Mouse (Mus musculus) adrenal gland, adult 8-10 months (tissue): ENCODE measurements at regions not wholly inside any gene's neighbourhood (a gene's known extent, or its start where the extent isn't known, plus 50 kb on each side); places are given as distances from the start of the nearest gene placed in this dataset.
"Not testable (repeated sequence)": the region's sequence is repeated elsewhere in the genome, so short reads cannot be mapped to it uniquely, and the experiment has no call there.

Source experiments
- DNase-seq: peaks from one replicate; pipeline ENCODE4 v3.0.0; 2022

DNA sequence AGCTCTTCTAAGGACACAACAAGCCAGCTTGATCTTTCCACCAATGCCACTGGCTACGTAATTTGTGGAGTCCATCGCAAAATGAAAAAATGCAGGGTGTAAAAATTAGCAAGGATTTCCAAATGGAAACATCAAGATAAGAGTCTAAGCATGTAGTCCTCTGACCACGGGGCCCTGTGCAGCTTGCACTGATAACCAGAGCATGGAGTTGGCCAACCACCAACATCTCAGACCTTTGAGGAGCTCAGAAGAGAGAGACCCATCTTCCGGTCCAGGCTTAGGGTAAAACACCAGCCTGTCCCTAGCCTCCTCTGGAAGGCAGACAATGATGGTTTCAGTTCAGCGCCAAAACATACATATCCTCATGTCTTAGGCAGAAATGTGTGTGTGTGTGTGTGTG lies 140.4 kb upstream of the Haao start:
- DNase-seq: no peak

DNA sequence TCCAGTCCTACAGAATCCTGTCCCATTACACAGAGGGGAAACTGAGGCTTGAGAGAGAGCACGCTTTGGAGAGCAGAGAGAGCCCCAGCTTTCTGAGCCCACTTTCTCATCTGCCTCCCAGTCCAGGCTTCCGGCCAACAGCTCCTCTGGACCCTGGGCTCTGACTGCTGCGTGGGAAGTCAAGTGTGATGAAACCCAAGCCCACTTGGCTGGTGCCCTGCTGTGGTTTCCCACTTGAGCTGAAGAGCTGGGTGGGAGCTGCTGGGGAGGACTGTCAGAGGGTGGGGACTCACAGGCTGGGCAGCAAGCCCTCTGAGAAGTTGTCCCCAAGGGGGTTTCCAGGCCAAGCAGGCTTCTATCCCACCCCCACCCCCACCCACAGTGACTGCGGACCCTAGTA lies 139.9 kb upstream of the Haao start:
- no peak for DNase-seq

GRCm38 (mm10) chr17:83985916-83986578 lies 138.3 kb upstream of the Haao start:
- DNase-seq: no peak

- DNase-seq: no peak
Measured at GRCm38 (mm10) chr17:83985333-83985790, 137.6 kb upstream of the Haao start.

DNA sequence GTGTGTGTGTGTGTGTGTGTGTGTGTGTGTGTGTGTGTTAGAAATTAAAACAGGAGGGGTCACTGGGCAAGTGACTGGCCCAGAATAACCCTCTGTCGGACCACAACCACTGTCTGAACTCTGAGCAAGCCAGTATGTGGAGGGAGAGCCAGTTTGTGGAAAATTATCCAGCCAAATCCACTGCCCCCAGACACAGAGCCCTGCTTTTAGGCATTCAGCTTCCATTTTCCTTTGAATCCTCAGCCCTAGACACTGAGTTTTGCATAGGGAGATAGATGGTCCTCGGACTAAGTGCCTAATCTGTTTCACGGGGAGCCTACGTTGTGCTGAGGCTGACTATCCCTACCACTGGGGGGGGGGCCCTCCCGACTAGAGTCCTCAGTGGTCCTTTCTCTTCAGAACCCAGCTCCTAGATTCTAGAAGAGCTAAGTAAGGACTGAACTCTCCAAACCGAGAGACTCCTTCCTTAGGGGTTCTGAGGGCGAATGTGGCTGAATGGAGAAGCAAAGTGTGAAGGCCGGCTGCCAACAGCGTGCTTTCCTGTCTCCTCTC lies 136.2 kb upstream of the Haao start:
- no peak for DNase-seq

- peak; percentile 72 for DNase-seq
Measured at GRCm38 (mm10) chr17:83983070-83983836, 135.5 kb upstream of the Haao start.

DNA sequence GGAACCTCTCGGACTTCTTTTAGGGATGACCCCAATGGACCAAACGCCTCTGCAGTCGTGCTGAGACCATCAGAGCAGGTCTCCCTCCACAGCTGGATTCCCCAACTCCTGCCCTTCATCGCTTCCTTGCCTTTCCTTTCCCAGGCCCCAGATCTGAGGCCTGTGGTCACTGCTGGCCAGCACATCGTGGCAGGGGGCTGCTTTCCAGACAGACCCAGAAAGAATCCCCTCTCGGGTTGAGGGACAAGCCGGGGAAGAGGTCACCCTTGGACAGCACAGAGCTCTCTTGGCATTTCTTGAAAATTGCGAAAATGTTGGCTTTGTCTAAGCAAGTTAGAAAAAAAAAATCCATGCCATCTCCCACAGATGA lies 134.9 kb upstream of the Haao start:
- no peak for DNase-seq

DNA sequence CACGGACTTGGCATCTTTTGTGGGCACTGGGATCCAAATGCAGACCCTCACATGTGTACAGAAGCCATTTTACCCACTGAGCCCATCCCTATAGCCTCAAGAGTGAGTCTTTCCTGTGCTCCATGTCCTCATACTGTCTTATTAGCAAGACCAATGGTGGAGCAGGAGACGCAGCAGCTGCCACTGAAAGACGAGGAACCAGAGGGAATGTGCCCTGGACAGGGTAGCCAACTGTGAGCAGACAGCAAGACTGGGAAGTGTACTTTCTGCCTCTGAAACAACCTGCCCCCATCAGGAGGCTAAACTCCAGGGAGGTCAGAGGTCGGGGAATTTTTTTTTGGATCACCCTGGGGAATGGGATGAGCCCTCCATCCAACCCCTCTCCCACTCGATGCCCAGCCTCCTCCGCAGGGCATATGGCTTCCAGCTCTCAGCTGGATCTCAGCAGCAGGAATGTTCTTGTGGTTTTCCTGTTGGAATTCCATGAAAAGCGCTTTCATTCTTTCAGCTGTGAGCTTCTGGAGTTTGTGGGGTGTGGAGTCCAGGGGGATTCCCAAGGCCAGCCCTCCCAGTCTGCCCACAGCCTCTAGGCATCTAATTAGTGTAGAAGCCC lies 131.2 kb upstream of the Haao start:
- DNase-seq: no peak

GRCm38 (mm10) chr17:83977725-83978124 lies 130.0 kb upstream of the Haao start:
- DNase-seq: no peak

DNA sequence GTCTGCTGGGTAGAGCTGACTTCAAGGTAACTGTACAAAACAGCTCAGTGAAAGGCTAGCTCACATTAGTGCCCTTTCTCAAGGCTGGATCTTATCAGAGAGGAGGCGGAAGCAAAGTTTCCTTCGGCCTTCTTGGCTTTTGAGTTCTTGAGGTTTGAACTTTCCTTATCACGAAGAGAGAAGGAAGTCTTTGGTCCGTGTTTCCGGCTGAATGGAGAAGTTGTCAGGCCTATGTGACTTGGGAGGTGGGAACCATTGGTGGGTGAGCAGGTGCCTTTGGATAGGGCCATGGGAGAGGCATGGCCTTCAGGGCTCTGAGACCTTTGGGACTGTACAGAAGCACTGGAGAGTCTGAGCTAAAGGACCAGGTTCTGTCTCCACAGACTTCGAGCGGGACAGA lies 128.1 kb upstream of the Haao start:
- no peak for DNase-seq

DNA sequence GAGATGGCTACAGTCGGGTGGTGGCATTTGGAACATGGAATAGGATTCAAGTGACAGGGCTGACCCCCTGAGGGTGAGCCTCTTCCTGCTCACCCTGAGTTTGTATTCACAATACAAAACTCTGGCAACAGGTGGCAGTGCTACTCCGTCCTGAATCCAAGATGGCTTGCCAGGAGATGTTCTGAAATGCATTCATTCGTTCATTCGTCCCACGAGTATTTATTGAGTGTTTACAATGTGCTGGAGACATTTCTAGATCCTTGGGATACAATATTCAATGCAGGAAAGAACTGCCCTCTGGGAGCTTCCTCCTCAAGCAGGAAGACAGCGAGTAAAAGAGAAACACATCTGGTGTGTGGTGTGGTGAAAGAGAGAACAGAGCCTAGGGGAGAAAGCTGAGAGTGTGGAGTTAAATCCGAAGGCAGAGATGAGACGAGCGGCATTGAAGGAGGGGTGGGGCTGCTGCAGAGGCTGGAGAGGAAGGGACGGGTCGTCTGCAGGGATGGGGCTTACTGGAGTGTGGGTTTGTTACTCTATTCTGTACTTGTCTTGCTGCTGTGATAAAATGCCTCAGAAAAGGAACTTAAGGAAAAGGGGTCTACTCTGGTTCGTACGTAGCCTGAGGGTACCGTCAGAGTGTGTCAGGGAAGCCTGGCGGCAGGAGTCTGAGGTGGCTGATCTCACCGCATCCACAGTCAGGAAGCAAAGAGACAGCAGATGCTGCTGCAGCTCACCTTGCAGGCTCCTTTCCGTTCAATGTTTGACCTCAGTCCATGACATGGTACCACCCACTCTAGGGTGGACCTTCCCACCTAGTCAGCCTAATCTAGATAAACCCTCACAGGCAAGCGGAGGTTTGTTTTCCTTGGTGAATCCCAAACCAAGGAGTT lies 125.9 kb upstream of the Haao start:
- DNase-seq: no peak

DNA sequence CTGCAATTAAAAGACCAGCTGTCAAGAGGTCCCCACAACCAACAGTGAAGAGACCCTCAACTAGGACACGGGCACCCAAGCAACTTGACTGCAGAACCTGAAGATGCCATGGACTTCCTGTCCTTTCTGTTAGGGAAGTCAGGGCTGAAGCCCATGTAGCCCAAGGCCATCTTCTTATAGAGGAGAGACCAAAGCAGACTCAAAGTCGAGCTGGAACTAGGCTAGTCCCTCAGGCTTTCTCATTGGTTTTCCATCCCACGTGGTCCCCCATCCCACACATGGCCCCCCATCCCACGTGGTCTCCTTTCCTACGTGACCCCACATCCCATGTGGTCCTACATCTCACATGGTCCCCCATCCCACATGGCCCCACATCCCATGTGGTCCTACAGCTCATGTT lies 125.1 kb upstream of the Haao start:
- no peak for DNase-seq

- DNase-seq: no peak
Measured at GRCm38 (mm10) chr17:83972470-83972869, 124.7 kb upstream of the Haao start.

- no peak for DNase-seq
Measured at GRCm38 (mm10) chr17:83972026-83972425, 124.3 kb upstream of the Haao start.

- no peak for DNase-seq
Measured at GRCm38 (mm10) chr17:83969407-83969826, 121.7 kb upstream of the Haao start.

- DNase-seq: not testable (repeated sequence)
Measured at GRCm38 (mm10) chr17:83968124-83968523, 120.4 kb upstream of the Haao start.

DNA sequence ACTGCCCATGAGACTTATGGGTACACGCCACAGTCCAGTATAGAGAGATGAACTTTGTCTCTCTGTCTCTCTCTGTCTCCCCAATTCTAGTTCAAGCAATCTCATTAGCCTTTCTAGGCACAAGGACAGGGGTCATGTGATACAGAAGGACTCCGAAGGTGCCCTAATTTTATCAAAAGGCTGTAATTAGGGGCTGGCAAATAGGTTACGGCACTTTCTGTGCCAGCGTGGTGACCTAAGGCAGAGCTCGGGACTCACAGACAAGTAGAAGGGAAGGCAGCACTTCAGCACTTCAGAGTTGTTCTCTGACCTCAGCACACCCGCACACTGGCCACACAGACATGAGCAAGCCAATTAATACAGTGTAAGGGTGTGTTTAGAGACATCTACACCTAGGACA lies 119.2 kb upstream of the Haao start:
- no peak for DNase-seq

DNA sequence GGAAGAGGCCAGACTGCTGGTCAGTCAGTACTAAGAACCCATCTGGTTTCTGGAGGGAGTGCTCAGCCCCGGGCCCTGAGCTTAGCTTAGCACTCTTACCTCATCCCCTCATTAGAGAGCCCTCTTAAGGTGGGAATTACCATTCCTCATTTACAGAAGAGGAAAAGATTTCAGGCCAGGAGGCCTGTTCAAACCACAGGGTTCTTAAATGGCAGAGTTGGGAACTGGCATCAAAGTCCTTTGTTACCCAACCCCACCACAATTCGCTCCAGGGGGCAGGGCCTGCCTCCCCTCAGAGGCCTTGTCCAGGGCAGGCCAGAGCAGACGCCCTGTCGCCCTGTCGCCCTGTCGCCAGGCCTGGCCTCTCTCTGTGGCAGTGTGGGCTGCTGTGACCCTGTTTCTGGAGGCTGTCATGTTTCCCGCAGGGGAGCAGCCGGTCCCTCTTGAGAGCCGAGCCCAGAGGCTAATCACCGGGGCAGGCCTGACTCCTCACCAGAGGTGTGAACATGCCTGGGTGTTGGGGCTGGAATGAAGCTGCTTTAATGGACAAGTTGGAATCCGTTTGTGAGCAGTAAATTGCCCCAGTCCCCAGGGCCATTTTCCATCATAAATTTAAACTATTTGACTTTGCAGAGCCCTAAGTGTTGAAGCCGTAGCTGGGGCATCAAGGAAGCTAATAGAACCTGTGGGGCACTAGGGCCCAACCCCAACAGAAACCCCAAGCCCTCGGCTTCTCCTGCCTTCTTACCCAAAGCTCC lies 116.9 kb upstream of the Haao start:
- DNase-seq: no peak

GRCm38 (mm10) chr17:83963561-83963960 lies 115.8 kb upstream of the Haao start:
- DNase-seq: no peak

DNA sequence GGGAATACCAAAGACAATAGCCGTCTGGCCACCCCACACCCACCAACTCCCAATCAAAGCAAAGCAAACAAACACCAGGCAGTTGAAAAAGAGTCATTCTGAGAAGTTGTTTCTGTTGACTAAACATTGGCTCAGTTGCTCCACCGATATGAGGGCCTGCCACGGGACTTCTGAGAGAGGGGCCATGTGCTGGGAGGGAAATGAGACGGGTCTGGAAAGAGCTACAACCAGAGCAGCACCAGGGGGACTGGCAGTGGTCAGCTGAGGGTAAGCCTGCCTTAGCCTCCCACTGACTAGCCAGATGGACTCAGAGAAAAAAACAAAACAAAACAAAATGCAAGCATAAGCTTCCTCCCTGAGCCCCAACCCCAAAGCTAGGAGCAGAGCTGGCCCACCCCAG lies 115.1 kb upstream of the Haao start:
- DNase-seq: no peak

GRCm38 (mm10) chr17:83962126-83962525 lies 114.4 kb upstream of the Haao start:
- no peak for DNase-seq

GRCm38 (mm10) chr17:83960821-83961220 lies 113.1 kb upstream of the Haao start:
- no peak for DNase-seq
